Mouse (Mus musculus): ENCODE measurements at regions not wholly inside any gene's neighbourhood (a gene's known extent, or its start where the extent isn't known, plus 50 kb on each side); places are given as distances from the start of the nearest gene placed in this dataset.
A peak's percentile ranks its signal among the peaks of the same experiment; 100 is the strongest.

GRCm38 (mm10) chr15:61855880-61856279, 933.1 kb upstream of the A1bg start:
- Histone ChIP-seq H3K27me3 (no peaks in the 10 kb centered on the region), H3K27ac (no peak overlapping the region), H3K4me2 (no peak overlapping the region), H3K9me3 (no peaks in the 10 kb centered on the region), H3K9ac (replicated peaks) (no peak overlapping the region), H3K4me3 (replicated peaks) (no peak overlapping the region), H3K4me1 (replicated peaks) (no peaks in the 10 kb centered on the region), H3K36me3 (no peaks in the 10 kb centered on the region)
- WGBS, result 70% methylated on average over 2 of the region's 2 CpGs
- ATAC-seq (ENCODE audit: insufficient number of reproducible peaks, insufficient read depth, low FRiP score, low TSS enrichment, low read depth), result no peak

GRCm38 (mm10) chr15:61812671-61813070, 889.9 kb upstream of the A1bg start:
- H3K36me3 ChIP-seq, result no peaks in the 10 kb centered on the region
- no peaks in the 10 kb centered on the region for H3K9me3 ChIP-seq
- H3K4me1 ChIP-seq (replicated peaks), result no peaks in the 10 kb centered on the region
- no peak overlapping the region for H3K4me2 ChIP-seq
- no peak for ATAC-seq (ENCODE audit: insufficient number of reproducible peaks, insufficient read depth, low FRiP score, low TSS enrichment, low read depth)
- no peak overlapping the region for H3K27ac ChIP-seq
- H3K27me3 ChIP-seq, result no peaks in the 10 kb centered on the region
- H3K9ac ChIP-seq (replicated peaks), result no peak overlapping the region
- WGBS, result 81% methylated on average over 2 of the region's 2 CpGs
- no peak overlapping the region for H3K4me3 ChIP-seq (replicated peaks)

- Histone ChIP-seq H3K4me3 (replicated peaks) (no peak overlapping the region), H3K36me3 (no peaks in the 10 kb centered on the region), H3K4me1 (replicated peaks) (no peaks in the 10 kb centered on the region), H3K9ac (replicated peaks) (no peak overlapping the region), H3K9me3 (no peaks in the 10 kb centered on the region), H3K27ac (no peak overlapping the region), H3K27me3 (no peaks in the 10 kb centered on the region), H3K4me2 (no peak overlapping the region)
- 28% methylated on average over 2 of the region's 2 CpGs for WGBS
- ATAC-seq (ENCODE audit: insufficient number of reproducible peaks, insufficient read depth, low FRiP score, low TSS enrichment, low read depth), result no peak
These were observed 882.6 kb upstream of the A1bg start for GRCm38 (mm10) chr15:61805379-61805778.

GRCm38 (mm10) chr15:61800155-61800554, 877.3 kb upstream of the A1bg start:
- Histone ChIP-seq H3K4me3 (replicated peaks) (no peak overlapping the region), H3K9me3 (no peaks in the 10 kb centered on the region), H3K4me2 (no peak overlapping the region), H3K9ac (replicated peaks) (no peak overlapping the region), H3K27me3 (no peaks in the 10 kb centered on the region), H3K4me1 (replicated peaks) (no peaks in the 10 kb centered on the region; the same call in 1 of the 2 replicates), H3K27ac (no peak overlapping the region), H3K36me3 (no peaks in the 10 kb centered on the region)
- 82% methylated on average over 4 of the region's 4 CpGs for WGBS
- no peak for ATAC-seq (ENCODE audit: insufficient number of reproducible peaks, insufficient read depth, low FRiP score, low TSS enrichment, low read depth)

- Histone ChIP-seq H3K36me3 (no peaks in the 10 kb centered on the region), H3K9me3 (no peaks in the 10 kb centered on the region), H3K27ac (no peak overlapping the region), H3K27me3 (no peaks in the 10 kb centered on the region), H3K4me1 (replicated peaks) (no peaks in the 10 kb centered on the region; the same call in 1 of the 2 replicates), H3K9ac (replicated peaks) (no peak overlapping the region), H3K4me2 (no peak overlapping the region), H3K4me3 (replicated peaks) (no peak overlapping the region)
- WGBS, result 42% methylated on average over 1 of the region's 1 CpGs
- ATAC-seq (ENCODE audit: insufficient number of reproducible peaks, insufficient read depth, low FRiP score, low TSS enrichment, low read depth), result no peak
These were observed 875.0 kb upstream of the A1bg start for GRCm38 (mm10) chr15:61797827-61798226.

- H3K27ac ChIP-seq, result no peak overlapping the region
- H3K27me3 ChIP-seq, result no peaks in the 10 kb centered on the region
- no peaks in the 10 kb centered on the region for H3K9me3 ChIP-seq
- no peak overlapping the region for H3K4me3 ChIP-seq (replicated peaks)
- no peaks in the 10 kb centered on the region for H3K36me3 ChIP-seq
- ATAC-seq (ENCODE audit: insufficient number of reproducible peaks, insufficient read depth, low FRiP score, low TSS enrichment, low read depth), result no peak
- H3K9ac ChIP-seq (replicated peaks), result no peak overlapping the region
- H3K4me2 ChIP-seq, result no peak overlapping the region
- WGBS, result 51% methylated on average over 3 of the region's 3 CpGs
- H3K4me1 ChIP-seq (replicated peaks), result no peaks in the 10 kb centered on the region; the same call in 1 of the 2 replicates
These were observed 871.7 kb upstream of the A1bg start for GRCm38 (mm10) chr15:61794506-61794905.

GRCm38 (mm10) chr15:61789847-61790562, 867.2 kb upstream of the A1bg start:
- Histone ChIP-seq H3K27me3 (no peaks in the 10 kb centered on the region), H3K4me2 (no peak overlapping the region), H3K9ac (replicated peaks) (no peak overlapping the region), H3K9me3 (no peaks in the 10 kb centered on the region), H3K4me1 (replicated peaks) (no peaks in the 10 kb centered on the region), H3K36me3 (no peaks in the 10 kb centered on the region), H3K4me3 (replicated peaks) (no peak overlapping the region), H3K27ac (no peak overlapping the region)
- WGBS, result 45% methylated on average over 7 of the region's 7 CpGs
- ATAC-seq (ENCODE audit: insufficient number of reproducible peaks, insufficient read depth, low FRiP score, low TSS enrichment, low read depth), result no peak

- H3K27me3 ChIP-seq, result no peaks in the 10 kb centered on the region
- no peaks in the 10 kb centered on the region for H3K36me3 ChIP-seq
- no peak overlapping the region for H3K27ac ChIP-seq
- 77% methylated on average over 1 of the region's 1 CpGs for WGBS
- H3K9me3 ChIP-seq, result no peaks in the 10 kb centered on the region
- H3K4me1 ChIP-seq (replicated peaks), result no peaks in the 10 kb centered on the region
- H3K4me3 ChIP-seq (replicated peaks), result no peak overlapping the region
- ATAC-seq (ENCODE audit: insufficient number of reproducible peaks, insufficient read depth, low FRiP score, low TSS enrichment, low read depth), result no peak
- no peak overlapping the region for H3K9ac ChIP-seq (replicated peaks)
- H3K4me2 ChIP-seq, result no peak overlapping the region
These were observed 864.2 kb upstream of the A1bg start for GRCm38 (mm10) chr15:61787046-61787445.

- no peak overlapping the region for H3K4me3 ChIP-seq (replicated peaks)
- no peak overlapping the region for H3K9ac ChIP-seq (replicated peaks)
- no peaks in the 10 kb centered on the region for H3K36me3 ChIP-seq
- H3K9me3 ChIP-seq, result no peaks in the 10 kb centered on the region
- no peaks in the 10 kb centered on the region for H3K27me3 ChIP-seq
- no peak overlapping the region for H3K27ac ChIP-seq
- H3K4me1 ChIP-seq (replicated peaks), result no peaks in the 10 kb centered on the region
- ATAC-seq (ENCODE audit: insufficient number of reproducible peaks, insufficient read depth, low FRiP score, low TSS enrichment, low read depth), result no peak
- no peak overlapping the region for H3K4me2 ChIP-seq
- WGBS, result 90% methylated on average over 2 of the region's 2 CpGs
These were observed 858.7 kb upstream of the A1bg start for GRCm38 (mm10) chr15:61781531-61781930.

GRCm38 (mm10) chr15:61772996-61773395, 850.2 kb upstream of the A1bg start:
- H3K4me3 ChIP-seq (replicated peaks), result no peak overlapping the region
- peaks cover 17% of the 10 kb centered on the region; the same call in 1 of the 2 replicates for H3K4me1 ChIP-seq (replicated peaks)
- 89% methylated on average over 4 of the region's 4 CpGs for WGBS
- H3K9me3 ChIP-seq, result no peaks in the 10 kb centered on the region
- no peaks in the 10 kb centered on the region for H3K36me3 ChIP-seq
- ATAC-seq (ENCODE audit: insufficient number of reproducible peaks, insufficient read depth, low FRiP score, low TSS enrichment, low read depth), result no peak
- H3K27me3 ChIP-seq, result no peaks in the 10 kb centered on the region
- H3K9ac ChIP-seq (replicated peaks), result no peak overlapping the region
- no peak overlapping the region for H3K4me2 ChIP-seq
- no peak overlapping the region for H3K27ac ChIP-seq

GRCm38 (mm10) chr15:61770721-61771542, 848.1 kb upstream of the A1bg start:
- Histone ChIP-seq H3K27ac (peak overlapping the region; percentile 75), H3K4me3 (replicated peaks) (no peak overlapping the region), H3K4me1 (replicated peaks) (peaks cover 21% of the 10 kb centered on the region; the same call in 1 of the 2 replicates), H3K4me2 (peak overlapping the region; percentile 26), H3K9me3 (no peaks in the 10 kb centered on the region), H3K9ac (replicated peaks) (no peak overlapping the region), H3K27me3 (no peaks in the 10 kb centered on the region), H3K36me3 (no peaks in the 10 kb centered on the region)
- no peak for ATAC-seq (ENCODE audit: insufficient number of reproducible peaks, insufficient read depth, low FRiP score, low TSS enrichment, low read depth)
- 48% methylated on average over 14 of the region's 14 CpGs for WGBS

Data from limb, embryonic 12.5 days (tissue).